Mouse (Mus musculus): ENCODE measurements around the gene Cxcl3. TPM values are rescaled to one million over a fixed set of nuclear protein-coding genes. Genes with fewer than 3 reads are reported as not detected.
A peak's percentile ranks its signal among the peaks of the same experiment; 100 is the strongest.

Cxcl3 gene
- not detected in 2 replicates for polyA plus RNA-seq (2015; fragmentation: Nextera tagmentation; extraction: Ambion mirVana)

DNA sequence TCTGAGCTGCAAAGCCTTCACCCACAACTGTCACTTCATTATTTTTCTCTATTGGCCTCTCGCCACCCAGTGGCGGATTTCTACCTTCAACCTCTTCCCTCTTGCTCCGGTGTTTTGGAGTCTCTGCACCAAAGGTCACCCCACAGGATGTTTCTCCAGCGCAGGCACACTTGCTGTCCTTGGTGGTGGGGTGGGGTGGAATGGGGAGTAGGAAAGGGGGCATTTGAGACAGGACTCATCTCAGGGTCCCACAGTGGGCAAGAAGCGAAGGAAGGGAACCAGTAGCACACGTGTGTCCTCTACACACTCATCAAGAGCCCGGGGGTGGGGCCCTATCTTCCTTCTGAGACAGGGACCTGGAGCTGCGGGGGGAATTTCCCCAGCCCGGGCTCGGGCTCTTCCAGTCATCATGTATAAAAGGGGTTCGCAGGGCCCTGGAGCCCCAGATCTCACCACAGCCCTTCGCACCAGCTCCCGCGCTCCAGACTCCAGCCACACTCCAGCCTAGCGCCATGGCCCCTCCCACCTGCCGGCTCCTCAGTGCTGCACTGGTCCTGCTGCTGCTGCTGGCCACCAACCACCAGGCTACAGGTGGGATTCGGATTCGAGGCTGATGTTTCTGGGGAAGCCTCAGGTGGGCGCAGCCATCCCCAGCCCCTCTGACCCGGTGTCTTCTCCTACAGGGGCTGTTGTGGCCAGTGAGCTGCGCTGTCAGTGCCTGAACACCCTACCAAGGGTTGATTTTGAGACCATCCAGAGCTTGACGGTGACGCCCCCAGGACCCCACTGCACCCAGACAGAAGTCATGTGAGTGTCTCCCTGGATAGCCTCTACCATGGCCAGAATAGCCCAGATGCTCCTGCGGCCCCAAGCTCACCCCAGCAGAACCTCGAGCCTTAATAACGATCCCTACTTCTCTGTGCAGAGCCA lies at the start of gene Cxcl3:
TSS of gene Cxcl3 (plus strand) at position 445 of the 930 bp plus-strand sequence.
- no peaks in the 10 kb centered on the region for H3K9me3 ChIP-seq (replicated peaks)
- H3K4me3 ChIP-seq (replicated peaks) = peak within 1 kb of the TSS; percentile 45
- peak; percentile 87 for ATAC-seq (replicated peaks; ENCODE audit: low FRiP score)
- no peaks in the 10 kb centered on the region for H3K27me3 ChIP-seq
- H3K4me1 ChIP-seq = peaks cover 24% of the 10 kb centered on the region
- H3K9ac ChIP-seq = peak within 1 kb of the TSS; percentile 29; the same call in 1 of the 2 replicates
- H3K27ac ChIP-seq = no peak within 1 kb of the TSS
- 17% methylated on average over 26 of the region's 26 CpGs for WGBS
- H3K36me3 ChIP-seq = no peaks in the 10 kb centered on the region
- H3K4me2 ChIP-seq = peak within 1 kb of the TSS; percentile 91

DNA sequence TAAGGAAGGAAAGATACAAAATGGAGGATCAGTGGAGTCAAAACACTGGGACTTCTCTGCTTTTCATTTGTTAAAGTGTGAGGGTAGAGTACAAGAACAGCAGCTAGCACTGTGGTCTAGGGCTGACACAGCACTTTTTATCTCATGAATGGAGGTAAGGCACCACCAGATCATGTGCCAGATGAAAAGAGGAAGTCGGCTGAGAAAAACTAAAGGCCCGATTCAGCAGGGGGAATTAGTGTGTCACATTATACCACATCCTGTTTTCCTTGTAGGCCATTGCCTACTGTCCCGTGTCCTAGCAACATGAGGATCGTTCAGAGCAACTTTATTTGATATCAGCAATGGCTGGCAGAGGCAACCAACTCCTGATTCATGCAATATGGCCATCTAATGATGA lies 43.9 kb upstream of the Cxcl3 start:
- Histone ChIP-seq H3K4me2 (no peak overlapping the region), H3K9ac (no peak overlapping the region), H3K36me3 (no peaks in the 10 kb centered on the region), H3K4me3 (replicated peaks) (no peak overlapping the region), H3K27ac (no peak overlapping the region), H3K27me3 (no peaks in the 10 kb centered on the region), H3K4me1 (0 out of 2 replicates have a peak, but pooled peaks cover 3% of the 10 kb centered on the region), H3K9me3 (replicated peaks) (no peaks in the 10 kb centered on the region)
- ATAC-seq (replicated peaks; ENCODE audit: low FRiP score) = no peak
- WGBS = 42% methylated on average over 4 of the region's 4 CpGs

GRCm38 (mm10) chr5:90753934-90754333 lies 32.0 kb upstream of the Cxcl3 start:
- H3K4me2 ChIP-seq = no peak overlapping the region
- H3K9me3 ChIP-seq (replicated peaks) = no peaks in the 10 kb centered on the region
- no peaks in the 10 kb centered on the region for H3K36me3 ChIP-seq
- H3K27me3 ChIP-seq = peaks cover 2% of the 10 kb centered on the region; the same call in 1 of the 2 replicates
- no peak for ATAC-seq (replicated peaks; ENCODE audit: low FRiP score)
- 89% methylated on average over 1 of the region's 1 CpGs for WGBS
- peaks cover 8% of the 10 kb centered on the region for H3K4me1 ChIP-seq
- no peak overlapping the region for H3K4me3 ChIP-seq (replicated peaks)
- H3K9ac ChIP-seq = no peak overlapping the region
- H3K27ac ChIP-seq = no peak overlapping the region

DNA sequence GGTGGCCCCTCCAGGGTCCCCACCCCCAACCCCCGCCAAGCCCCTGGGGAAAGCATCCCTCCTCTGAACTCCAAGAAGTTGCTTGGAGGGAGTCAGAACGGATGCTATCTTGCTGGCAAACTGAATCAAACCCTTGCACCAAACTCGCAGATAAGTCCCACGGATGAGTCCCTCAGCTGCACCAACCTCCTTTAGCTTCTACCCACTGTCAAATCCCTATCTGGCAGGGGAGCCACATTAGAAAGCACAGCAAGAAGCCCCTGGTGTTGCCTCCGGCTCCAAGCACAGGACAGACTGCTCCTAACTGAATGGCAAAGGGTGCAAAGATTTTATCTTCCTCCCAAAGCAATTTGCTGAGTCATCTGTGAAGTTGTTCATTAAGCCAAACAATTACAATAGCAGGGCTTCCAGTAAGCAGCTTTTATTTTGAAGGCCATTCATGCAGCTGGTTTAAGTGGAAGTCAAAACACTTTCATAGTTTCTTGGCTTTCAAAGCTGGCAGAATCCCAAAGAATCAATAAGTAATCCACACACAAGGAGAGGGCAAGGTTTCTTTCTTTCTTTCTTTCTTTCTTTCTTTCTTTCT lies 27.8 kb upstream of the Cxcl3 start:
- H3K4me2 ChIP-seq = no peak overlapping the region
- H3K4me3 ChIP-seq (replicated peaks) = no peak overlapping the region
- ATAC-seq (replicated peaks; ENCODE audit: low FRiP score) = no peak; the same call in 1 of the 2 replicates
- no peak overlapping the region for H3K27ac ChIP-seq
- H3K9me3 ChIP-seq (replicated peaks) = no peaks in the 10 kb centered on the region
- WGBS = 48% methylated on average over 5 of the region's 5 CpGs
- peaks cover 17% of the 10 kb centered on the region for H3K4me1 ChIP-seq
- no peaks in the 10 kb centered on the region for H3K36me3 ChIP-seq
- H3K27me3 ChIP-seq = peaks cover 12% of the 10 kb centered on the region
- no peak overlapping the region for H3K9ac ChIP-seq

DNA sequence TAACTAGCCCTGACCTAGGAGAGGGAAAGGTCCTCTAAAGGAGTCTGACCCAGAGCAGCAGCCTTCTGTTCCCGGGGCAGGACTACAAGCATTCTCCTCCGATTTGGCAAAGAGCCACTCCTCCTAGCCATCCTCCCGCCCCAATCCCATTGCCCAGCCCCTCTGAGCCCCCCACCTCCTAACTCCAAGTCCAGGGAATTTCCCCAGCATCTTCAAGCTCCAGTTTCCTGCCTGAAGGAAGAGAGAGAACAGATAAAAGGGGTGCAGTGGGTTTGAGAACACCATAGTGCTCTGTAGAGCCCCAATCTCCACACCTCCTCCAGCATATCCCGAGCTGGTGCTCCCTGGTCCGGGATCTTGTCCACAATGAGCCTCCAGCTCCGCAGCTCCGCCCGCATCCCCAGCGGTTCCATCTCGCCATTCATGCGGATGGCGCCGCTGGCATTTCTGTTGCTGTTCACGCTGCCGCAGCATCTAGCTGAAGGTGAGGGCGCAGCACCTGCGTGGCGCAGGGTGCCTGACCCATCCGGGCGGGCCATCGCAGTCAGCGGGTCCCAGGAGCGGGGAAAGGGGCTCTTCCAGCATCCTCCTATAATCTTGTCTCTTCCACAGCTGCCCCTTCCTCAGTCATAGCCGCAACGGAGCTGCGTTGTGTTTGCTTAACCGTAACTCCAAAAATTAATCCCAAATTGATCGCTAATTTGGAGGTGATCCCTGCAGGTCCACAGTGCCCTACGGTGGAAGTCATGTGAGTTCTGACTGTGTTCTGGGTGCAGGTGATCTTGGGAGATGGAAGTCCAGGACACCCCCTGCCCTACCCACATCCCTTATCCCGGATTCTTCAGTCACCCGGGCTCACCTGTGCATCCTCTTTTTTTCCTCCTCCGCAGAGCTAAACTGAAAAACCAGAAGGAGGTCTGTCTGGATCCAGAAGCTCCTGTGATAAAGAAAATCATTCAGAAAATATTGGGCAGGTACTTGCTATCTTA lies 26.5 kb upstream of the Cxcl3 start, which contains the start of gene Cxcl5:
TSS of gene Cxcl5 (plus strand) at position 284 of the 989 bp plus-strand sequence.
- Histone ChIP-seq H3K27ac (no peak within 1 kb of the TSS), H3K9me3 (replicated peaks) (no peaks in the 10 kb centered on the region), H3K9ac (no peak within 1 kb of the TSS), H3K27me3 (peaks cover 12% of the 10 kb centered on the region), H3K4me1 (peaks cover 17% of the 10 kb centered on the region), H3K4me2 (peak within 1 kb of the TSS; percentile 76), H3K4me3 (replicated peaks) (peak within 1 kb of the TSS; percentile 41), H3K36me3 (no peaks in the 10 kb centered on the region)
- no peak for ATAC-seq (replicated peaks; ENCODE audit: low FRiP score)
- 4% methylated on average over 32 of the region's 32 CpGs for WGBS

DNA sequence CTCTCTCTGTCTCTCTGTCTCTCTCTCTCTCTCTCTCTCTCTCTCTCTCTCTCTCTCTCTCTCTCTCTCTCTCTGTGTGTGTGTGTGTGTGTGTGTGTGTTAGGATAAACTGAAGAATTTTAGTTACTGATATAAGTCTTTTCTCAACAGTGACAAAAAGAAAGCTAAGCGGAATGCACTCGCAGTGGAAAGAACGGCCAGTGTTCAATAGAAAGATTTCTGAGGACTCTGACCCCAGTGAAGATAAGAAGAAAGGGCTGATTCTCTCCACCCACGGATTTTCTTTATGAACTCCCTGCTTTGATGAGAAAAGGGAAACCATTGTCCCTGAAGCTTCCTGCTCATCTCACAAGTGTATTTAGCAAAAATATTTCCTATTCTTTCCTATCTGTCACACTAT lies 25.6 kb upstream of the Cxcl3 start:
- Histone ChIP-seq H3K4me3 (replicated peaks) (no peak overlapping the region), H3K9ac (no peak overlapping the region), H3K36me3 (no peaks in the 10 kb centered on the region), H3K4me1 (peaks cover 17% of the 10 kb centered on the region), H3K4me2 (no peak overlapping the region), H3K9me3 (replicated peaks) (no peaks in the 10 kb centered on the region), H3K27me3 (peaks cover 12% of the 10 kb centered on the region), H3K27ac (no peak overlapping the region)
- WGBS = 60% methylated on average over 4 of the region's 4 CpGs
- no peak for ATAC-seq (replicated peaks; ENCODE audit: low FRiP score)

- 92% methylated on average over 2 of the region's 2 CpGs for WGBS
- no peak overlapping the region for H3K9ac ChIP-seq
- peaks cover 12% of the 10 kb centered on the region for H3K27me3 ChIP-seq
- no peaks in the 10 kb centered on the region for H3K9me3 ChIP-seq (replicated peaks)
- no peak overlapping the region for H3K4me2 ChIP-seq
- ATAC-seq (replicated peaks; ENCODE audit: low FRiP score) = no peak
- no peak overlapping the region for H3K4me3 ChIP-seq (replicated peaks)
- no peak overlapping the region for H3K27ac ChIP-seq
- H3K4me1 ChIP-seq = peaks cover 17% of the 10 kb centered on the region
- H3K36me3 ChIP-seq = no peaks in the 10 kb centered on the region
Measured at GRCm38 (mm10) chr5:90760844-90761243, 25.1 kb upstream of the Cxcl3 start.

GRCm38 (mm10) chr5:90761834-90762233 lies 24.1 kb upstream of the Cxcl3 start:
- peaks cover 17% of the 10 kb centered on the region for H3K4me1 ChIP-seq
- no peak overlapping the region for H3K9ac ChIP-seq
- no peak overlapping the region for H3K4me3 ChIP-seq (replicated peaks)
- H3K9me3 ChIP-seq (replicated peaks) = no peaks in the 10 kb centered on the region
- no peak overlapping the region for H3K27ac ChIP-seq
- ATAC-seq (replicated peaks; ENCODE audit: low FRiP score) = no peak
- H3K27me3 ChIP-seq = peaks cover 12% of the 10 kb centered on the region
- no peaks in the 10 kb centered on the region for H3K36me3 ChIP-seq
- 90% methylated on average over 3 of the region's 3 CpGs for WGBS
- H3K4me2 ChIP-seq = no peak overlapping the region

GRCm38 (mm10) chr5:90763912-90764665 lies 21.8 kb upstream of the Cxcl3 start:
- Histone ChIP-seq H3K4me3 (replicated peaks) (no peak overlapping the region), H3K27ac (no peak overlapping the region), H3K4me1 (peaks cover 8% of the 10 kb centered on the region), H3K9me3 (replicated peaks) (no peaks in the 10 kb centered on the region), H3K9ac (no peak overlapping the region), H3K4me2 (no peak overlapping the region), H3K36me3 (no peaks in the 10 kb centered on the region), H3K27me3 (peaks cover 9% of the 10 kb centered on the region)
- no peak for ATAC-seq (replicated peaks; ENCODE audit: low FRiP score)
- 80% methylated on average over 12 of the region's 12 CpGs for WGBS

DNA sequence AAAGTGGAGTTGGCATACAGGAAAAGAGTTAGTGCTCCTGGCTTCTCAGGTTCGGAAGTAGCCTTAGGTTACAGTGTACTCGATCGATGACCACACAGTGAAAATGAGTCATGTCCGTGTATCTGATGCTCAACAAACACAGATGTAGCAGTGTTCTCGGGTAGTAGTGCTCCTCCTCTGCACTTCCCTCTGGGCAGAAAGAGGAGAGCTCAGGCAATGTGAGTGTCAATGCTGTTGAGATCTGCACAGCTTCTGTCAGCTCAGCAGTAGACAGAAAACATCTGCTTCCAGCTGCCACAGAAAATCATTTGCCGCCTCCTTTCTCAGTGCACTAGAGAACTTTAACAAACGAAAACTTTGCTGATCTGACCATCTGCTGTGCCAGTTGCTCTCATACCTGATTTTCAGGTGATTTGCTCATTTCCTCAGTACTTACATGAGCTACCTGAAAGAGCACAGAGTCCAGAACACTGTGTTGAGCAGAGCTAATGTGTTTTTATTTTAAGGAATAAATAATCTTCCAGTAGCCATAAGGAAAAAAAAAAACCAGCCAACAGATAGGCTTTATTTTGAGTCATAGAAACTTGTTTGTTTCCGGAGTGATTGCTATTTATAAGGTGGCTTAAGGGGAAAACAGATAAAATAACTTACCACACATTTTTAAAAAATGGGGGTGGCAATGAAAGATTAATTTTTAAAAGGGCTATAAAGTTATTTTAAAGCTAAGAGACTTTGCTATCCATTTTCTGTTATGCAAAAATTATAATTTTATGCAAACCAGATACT lies 19.9 kb upstream of the Cxcl3 start:
- H3K27me3 ChIP-seq = no peaks in the 10 kb centered on the region
- no peaks in the 10 kb centered on the region for H3K4me1 ChIP-seq
- ATAC-seq (replicated peaks; ENCODE audit: low FRiP score) = peak; percentile 86; the same call in 1 of the 2 replicates
- no peaks in the 10 kb centered on the region for H3K36me3 ChIP-seq
- H3K9ac ChIP-seq = no peak overlapping the region
- no peak overlapping the region for H3K4me3 ChIP-seq (replicated peaks)
- no peaks in the 10 kb centered on the region for H3K9me3 ChIP-seq (replicated peaks)
- H3K27ac ChIP-seq = no peak overlapping the region
- H3K4me2 ChIP-seq = no peak overlapping the region
- WGBS = 41% methylated on average over 8 of the region's 8 CpGs

Measured in kidney, embryonic 15.5 days (tissue).